Mouse (Mus musculus) mature B cell (primary cell): ENCODE results near the gene Dusp8.
"Not testable (repeated sequence)": the region's sequence is repeated elsewhere in the genome, so short reads cannot be mapped to it uniquely, and the experiment has no call there.

Experiments used
- in situ Hi-C: fragments of 300-500 bp; cut with MboI; formaldehyde crosslinking; loops from 2 replicates; pipeline ENCODE4 v1.14.3; 2019

Gene Dusp8

GRCm38 (mm10) chr7:142095183-142095931 is at the start of gene Dusp8:
Gene Dusp8, minus strand, starts transcription at chr7:142095843.
- in situ Hi-C loops = no loop called here

GRCm38 (mm10) chr7:142144507-142144906 is 48.9 kb upstream of the Dusp8 start, which contains the start of gene Gm45337:
Gene Gm45337, minus strand, starts transcription at chr7:142144607.
- in situ Hi-C loops = no loop called here

- in situ Hi-C loops = not testable (repeated sequence)
Measured at GRCm38 (mm10) chr7:142143506-142144010, 47.9 kb upstream of the Dusp8 start.

- in situ Hi-C loops = no loop called here
Measured at GRCm38 (mm10) chr7:142140696-142141095, 45.1 kb upstream of the Dusp8 start.

- in situ Hi-C loops = not testable (repeated sequence)
Measured at GRCm38 (mm10) chr7:142135934-142136333, 40.3 kb upstream of the Dusp8 start, which contains the start of gene Gm39115. Gene Gm39115, minus strand, starts transcription at chr7:142136034.

GRCm38 (mm10) chr7:142134206-142134995 is 38.8 kb upstream of the Dusp8 start:
- in situ Hi-C loops = no loop called here

- in situ Hi-C loops = no loop called here
Measured at GRCm38 (mm10) chr7:142128843-142129242, 33.2 kb upstream of the Dusp8 start.

GRCm38 (mm10) chr7:142120629-142121028 is 25.0 kb upstream of the Dusp8 start, which contains the start of gene Gm45618:
Gene Gm45618, minus strand, starts transcription at chr7:142120729.
- in situ Hi-C loops = not testable (repeated sequence)

GRCm38 (mm10) chr7:142119632-142120031 is 24.0 kb upstream of the Dusp8 start:
- in situ Hi-C loops = no loop called here

GRCm38 (mm10) chr7:142104747-142105146 is 9.1 kb upstream of the Dusp8 start:
- in situ Hi-C loops = no loop called here

GRCm38 (mm10) chr7:142097776-142098175 is 2.1 kb upstream of the Dusp8 start:
- in situ Hi-C loops = no loop called here

- in situ Hi-C loops = no loop called here
Measured at GRCm38 (mm10) chr7:142096701-142097100, 1.1 kb upstream of the Dusp8 start.

GRCm38 (mm10) chr7:142094301-142095143 is 1.1 kb downstream of the Dusp8 start:
- in situ Hi-C loops = no loop called here

- in situ Hi-C loops = no loop called here
Measured at GRCm38 (mm10) chr7:142093696-142094240, 1.9 kb downstream of the Dusp8 start.

GRCm38 (mm10) chr7:142092991-142093390 is 2.7 kb downstream of the Dusp8 start:
- in situ Hi-C loops = no loop called here

- in situ Hi-C loops = no loop called here
Measured at GRCm38 (mm10) chr7:142091848-142092247, 3.8 kb downstream of the Dusp8 start.

GRCm38 (mm10) chr7:142089648-142090447 is 5.8 kb downstream of the Dusp8 start:
- in situ Hi-C loops = no loop called here

- in situ Hi-C loops = no loop called here
Measured at GRCm38 (mm10) chr7:142088886-142089285, 6.8 kb downstream of the Dusp8 start.

GRCm38 (mm10) chr7:142087069-142087652 is 8.5 kb downstream of the Dusp8 start:
- in situ Hi-C loops = no loop called here
